Mouse (Mus musculus): ENCODE measurements at regions not wholly inside any gene's neighbourhood (a gene's known extent, or its start where the extent isn't known, plus 50 kb on each side); places are given as distances from the start of the nearest gene placed in this dataset.

DNA sequence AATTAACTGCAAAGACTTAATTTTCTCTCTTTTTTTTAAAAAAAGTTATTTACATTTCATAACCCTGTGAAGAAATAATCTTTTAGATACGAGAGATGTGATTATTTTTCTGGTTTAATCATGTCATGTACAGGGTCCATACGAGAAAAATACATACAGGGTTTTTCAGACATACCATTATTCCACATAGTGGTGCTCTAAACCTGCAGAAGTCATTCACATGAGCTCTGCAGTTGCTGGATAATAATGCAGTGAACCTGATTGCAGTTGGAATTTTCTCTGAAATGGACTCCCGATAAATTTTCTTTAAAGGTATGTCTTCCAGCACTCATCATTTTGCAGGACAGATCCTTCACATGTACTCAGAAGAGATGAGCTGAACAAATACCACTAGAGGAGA, 439.9 kb upstream of the Stxbp6 start:
- no peaks in the 10 kb centered on the region for H3K4me1 ChIP-seq (ENCODE audit: control insufficient read depth in 1 of 2, insufficient read depth in 2 of 2)
- H3K27me3 ChIP-seq (replicated peaks) = no peaks in the 10 kb centered on the region
- DNase-seq (ENCODE audit: extremely low read depth) = no peak
- H3K9ac ChIP-seq (ENCODE audit: insufficient read depth, low read depth) = no peak overlapping the region
- peaks cover 7% of the 10 kb centered on the region for H3K9me3 ChIP-seq (replicated peaks; ENCODE audit: low read length)
- H3K4me2 ChIP-seq (ENCODE audit: insufficient read depth, low read depth, poor library complexity, severe bottlenecking) = no peak overlapping the region
- H3K27ac ChIP-seq (ENCODE audit: insufficient read depth, low read depth) = no peak overlapping the region
- in situ Hi-C loops (cut with MboI; ENCODE audit: low pct_ligation_motif_present, low pct_unique_long_range_greater_than_20kb, low sequenced_read_pairs) (no loop called here), dilution Hi-C loops (cut with MboI; ENCODE audit: extremely low pct_ligation_motif_present, extremely low pct_unique_long_range_greater_than_20kb, low sequenced_read_pairs) (no loop called here)
- TF ChIP-seq UBTF (IDR thresholded peaks at IDR 0.05; ENCODE audit: low read depth, low read length) (no peak), CHD1 (IDR thresholded peaks at IDR 0.05; ENCODE audit: low read depth, low read length) (no peak), MAX (IDR thresholded peaks at IDR 0.05; ENCODE audit: low read length) (no peak), RCOR1 (conservative IDR thresholded peaks at IDR 0.05; ENCODE audit: low read depth, low read length) (no peak), ZKSCAN1 (IDR thresholded peaks at IDR 0.05; ENCODE audit: borderline replicate concordance, low read depth, low read length) (no peak), MAFK (IDR thresholded peaks at IDR 0.05; ENCODE audit: insufficient replicate concordance, low read length) (no peak), ZMIZ1 (IDR thresholded peaks at IDR 0.05; ENCODE audit: low read depth, low read length) (no peak), GABPA (IDR thresholded peaks at IDR 0.05; ENCODE audit: insufficient replicate concordance, low read depth, low read length) (no peak), EP300 (IDR thresholded peaks at IDR 0.05; ENCODE audit: low read length) (no peak), NELFE (IDR thresholded peaks at IDR 0.05; ENCODE audit: low read depth, low read length) (no peak), USF2 (conservative IDR thresholded peaks at IDR 0.05; ENCODE audit: low read depth, low read length) (no peak), MXI1 (IDR thresholded peaks at IDR 0.05; ENCODE audit: low read depth, low read length) (no peak), TBP (conservative IDR thresholded peaks at IDR 0.05; ENCODE audit: low read depth, low read length) (no peak), POLR2A (IDR thresholded peaks at IDR 0.05; ENCODE audit: low read depth, low read length) (no peak), HCFC1 (IDR thresholded peaks at IDR 0.05; ENCODE audit: low read depth, low read length) (no peak)
- H3K36me3 ChIP-seq (replicated peaks in 1 of 2; ENCODE audit: control insufficient read depth in 1 of 2, insufficient read depth in 1 of 2, low read length in 1 of 2) = no peaks in the 10 kb centered on the region
- no peaks in the 10 kb centered on the region for H3K79me2 ChIP-seq (replicated peaks; ENCODE audit: control insufficient read depth, extremely low read depth, insufficient read depth, poor library complexity, severe bottlenecking)
- no peak overlapping the region for H3K4me3 ChIP-seq (replicated peaks in 1 of 3; ENCODE audit: low read depth in 2 of 3, low read length in 2 of 3, poor library complexity in 1 of 3)

DNA sequence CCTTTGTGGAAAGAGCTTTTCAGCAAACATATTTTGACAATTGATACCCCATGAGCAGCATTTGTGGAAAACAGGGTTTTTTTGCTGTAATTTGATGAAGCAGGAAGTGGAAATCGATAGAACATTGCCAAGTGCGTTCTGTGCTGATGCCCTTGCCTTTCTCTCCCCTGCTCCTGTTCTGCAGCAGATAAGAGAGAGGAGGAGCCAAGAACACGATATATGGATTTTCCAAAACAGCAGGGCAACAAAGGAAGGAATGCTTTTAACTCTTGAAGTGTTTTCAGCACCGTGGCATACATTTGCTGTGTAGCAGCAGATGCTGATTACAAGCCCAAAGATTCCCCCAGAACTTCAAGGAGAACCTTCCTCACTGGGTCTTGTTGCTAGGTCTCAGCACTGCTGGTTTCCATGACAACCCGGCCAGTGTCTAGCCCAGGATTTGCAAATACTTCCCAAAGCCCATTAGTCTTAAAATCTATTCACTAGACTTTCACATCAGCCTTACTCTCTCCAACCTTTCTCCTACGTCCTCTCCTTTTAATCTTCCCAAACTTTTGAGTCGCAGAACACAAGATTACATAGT, 433.0 kb upstream of the Stxbp6 start:
- TF ChIP-seq ETS1 (conservative IDR thresholded peaks at IDR 0.05; ENCODE audit: low read depth, low read length) (no peak), MEF2A (IDR thresholded peaks at IDR 0.05; ENCODE audit: borderline replicate concordance, low read depth, low read length) (no peak), SMC3 (IDR thresholded peaks at IDR 0.05; ENCODE audit: low read depth, low read length) (no peak), USF1 (IDR thresholded peaks at IDR 0.05; ENCODE audit: low read depth, low read length) (no peak), SIN3A (IDR thresholded peaks at IDR 0.05; ENCODE audit: low read length) (no peak), JUN (IDR thresholded peaks at IDR 0.05; ENCODE audit: insufficient read depth, low read depth, low read length) (no peak), EP300 (IDR thresholded peaks at IDR 0.05; ENCODE audit: low read length) (no peak), POLR2AphosphoS2 (IDR thresholded peaks at IDR 0.05; ENCODE audit: low read depth, low read length) (no peak), NRF1 (IDR thresholded peaks at IDR 0.05; ENCODE audit: low read depth, low read length) (no peak), CTCF (conservative IDR thresholded peaks at IDR 0.05 in 1 of 2, IDR thresholded peaks at IDR 0.05 in 1 of 2; ENCODE audit: low read depth in 2 of 2, low read length in 2 of 2) (no peak), ZMIZ1 (IDR thresholded peaks at IDR 0.05; ENCODE audit: low read depth, low read length) (no peak), MXI1 (IDR thresholded peaks at IDR 0.05; ENCODE audit: low read depth, low read length) (no peak), MYC (IDR thresholded peaks at IDR 0.05; ENCODE audit: low read depth, low read length) (no peak), TBP (conservative IDR thresholded peaks at IDR 0.05; ENCODE audit: low read depth, low read length) (no peak)
- Histone ChIP-seq H3K9ac (ENCODE audit: insufficient read depth, low read depth) (no peak overlapping the region), H3K4me3 (replicated peaks in 1 of 3; ENCODE audit: low read depth in 2 of 3, low read length in 2 of 3, poor library complexity in 1 of 3) (no peak overlapping the region)

More for the DNA sequence above, 433.0 kb upstream of the Stxbp6 start:
- H3K4me1 ChIP-seq (ENCODE audit: control insufficient read depth in 1 of 2, insufficient read depth in 2 of 2) = no peaks in the 10 kb centered on the region
- dilution Hi-C loops (cut with MboI; ENCODE audit: extremely low pct_ligation_motif_present, extremely low pct_unique_long_range_greater_than_20kb, low sequenced_read_pairs) (no loop called here), in situ Hi-C loops (cut with MboI; ENCODE audit: low pct_ligation_motif_present, low pct_unique_long_range_greater_than_20kb, low sequenced_read_pairs) (no loop called here)
- H3K27me3 ChIP-seq (replicated peaks) = no peaks in the 10 kb centered on the region
- DNase-seq (ENCODE audit: extremely low read depth) = no peak
- H3K4me2 ChIP-seq (ENCODE audit: insufficient read depth, low read depth, poor library complexity, severe bottlenecking) = no peak overlapping the region
- H3K79me2 ChIP-seq (replicated peaks; ENCODE audit: control insufficient read depth, extremely low read depth, insufficient read depth, poor library complexity, severe bottlenecking) = no peaks in the 10 kb centered on the region
- H3K27ac ChIP-seq (ENCODE audit: insufficient read depth, low read depth) = no peak overlapping the region
- H3K36me3 ChIP-seq (replicated peaks in 1 of 2; ENCODE audit: control insufficient read depth in 1 of 2, insufficient read depth in 1 of 2, low read length in 1 of 2) = no peaks in the 10 kb centered on the region
- H3K9me3 ChIP-seq (replicated peaks; ENCODE audit: low read length) = peaks cover 33% of the 10 kb centered on the region

All from CH12.LX (cell line).